Mouse (Mus musculus): Measurements from ENCODE around the gene Rap1b.
A peak's percentile ranks its signal among the peaks of the same experiment; 100 is the strongest.

Rap1b gene

DNA sequence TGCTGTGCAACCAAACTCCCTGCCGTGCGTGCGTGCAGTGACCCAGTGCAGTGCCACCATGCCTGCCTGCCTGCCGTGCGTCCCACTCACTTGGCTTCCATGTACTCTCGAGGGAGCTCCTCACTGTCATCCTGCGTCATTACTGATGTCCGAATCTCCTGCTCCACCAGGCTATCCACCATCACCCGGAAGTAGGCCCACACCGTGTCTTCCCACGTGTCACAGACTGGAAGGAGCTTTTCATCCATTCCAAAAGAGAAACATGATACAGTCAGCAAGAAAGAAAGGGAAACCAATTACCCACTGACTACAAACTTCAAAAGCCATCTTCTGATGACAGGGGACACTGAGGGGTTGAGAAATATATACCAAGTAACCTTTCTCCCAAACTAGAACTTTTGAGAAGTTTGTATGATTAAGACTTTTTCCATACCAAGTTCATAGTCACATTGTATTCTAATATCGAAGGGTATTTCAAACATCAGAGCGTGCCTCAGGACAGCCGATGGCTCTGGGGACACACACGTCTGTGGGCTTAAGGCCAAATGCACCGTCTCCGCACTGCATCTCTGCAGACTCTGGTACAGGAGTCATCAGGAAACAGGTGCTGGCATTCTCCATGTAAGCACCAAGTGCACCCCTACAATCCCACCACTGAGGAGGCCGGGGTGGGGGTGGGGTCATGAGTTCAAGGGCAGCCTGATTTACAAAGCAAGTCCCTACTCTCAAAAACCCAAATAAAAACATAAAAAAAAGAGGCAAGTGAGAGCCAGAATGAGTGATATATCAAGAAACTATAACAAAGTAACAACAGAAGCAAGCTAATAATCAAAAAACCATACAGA is 75.3 kb downstream of the Rap1b start:
- no peak for DNase-seq (ENCODE audit: low spot score)

DNA sequence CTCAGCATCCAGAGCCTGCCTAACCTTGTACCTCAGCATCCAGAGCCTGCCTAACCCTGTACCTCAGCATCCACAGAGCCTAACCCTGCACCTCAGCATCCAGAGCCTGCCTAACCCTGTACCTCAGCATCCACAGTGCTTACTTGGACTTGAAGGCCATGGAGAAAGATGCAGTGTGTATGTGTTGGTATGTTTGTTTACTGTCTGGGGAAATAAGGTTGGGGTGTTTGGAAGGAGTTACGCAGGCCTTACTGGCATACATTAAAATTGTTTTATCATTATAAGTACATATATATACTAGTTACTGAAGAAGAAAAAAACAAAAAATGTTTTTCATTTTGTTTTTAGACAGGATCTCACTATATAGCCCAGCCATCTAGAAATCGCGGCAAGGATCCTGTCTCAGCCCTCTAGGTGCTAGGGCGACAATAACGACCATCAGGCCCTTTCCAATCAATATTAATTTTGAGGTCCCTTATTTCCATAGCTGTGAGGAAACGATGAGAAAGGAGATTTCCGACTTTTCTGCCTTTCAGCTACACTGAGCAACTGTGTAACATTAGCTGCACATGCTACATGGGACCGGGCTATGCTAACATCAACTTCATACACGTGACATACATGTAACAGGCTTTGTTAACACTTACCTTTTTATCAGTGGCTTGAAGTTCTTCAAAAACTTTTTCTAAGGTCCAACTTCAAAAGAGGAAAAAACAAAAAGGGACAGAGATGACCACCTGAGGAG is 76.1 kb downstream of the Rap1b start:
- DNase-seq (ENCODE audit: low spot score) = no peak

DNA sequence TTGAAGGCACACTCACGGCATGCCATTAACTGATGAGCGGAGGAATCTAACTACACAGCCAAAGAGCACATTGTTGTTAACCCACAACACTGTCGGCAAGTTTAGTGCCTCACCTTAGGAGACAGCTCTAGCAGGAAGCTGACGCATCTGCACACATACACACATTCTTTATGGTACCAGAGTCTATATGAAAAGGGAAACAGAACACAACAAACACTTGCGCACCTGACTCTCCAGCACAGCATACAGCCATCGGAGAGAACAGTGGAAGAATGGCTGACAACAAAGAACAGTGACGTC is 77.7 kb downstream of the Rap1b start:
- DNase-seq (ENCODE audit: low spot score) = no peak

DNA sequence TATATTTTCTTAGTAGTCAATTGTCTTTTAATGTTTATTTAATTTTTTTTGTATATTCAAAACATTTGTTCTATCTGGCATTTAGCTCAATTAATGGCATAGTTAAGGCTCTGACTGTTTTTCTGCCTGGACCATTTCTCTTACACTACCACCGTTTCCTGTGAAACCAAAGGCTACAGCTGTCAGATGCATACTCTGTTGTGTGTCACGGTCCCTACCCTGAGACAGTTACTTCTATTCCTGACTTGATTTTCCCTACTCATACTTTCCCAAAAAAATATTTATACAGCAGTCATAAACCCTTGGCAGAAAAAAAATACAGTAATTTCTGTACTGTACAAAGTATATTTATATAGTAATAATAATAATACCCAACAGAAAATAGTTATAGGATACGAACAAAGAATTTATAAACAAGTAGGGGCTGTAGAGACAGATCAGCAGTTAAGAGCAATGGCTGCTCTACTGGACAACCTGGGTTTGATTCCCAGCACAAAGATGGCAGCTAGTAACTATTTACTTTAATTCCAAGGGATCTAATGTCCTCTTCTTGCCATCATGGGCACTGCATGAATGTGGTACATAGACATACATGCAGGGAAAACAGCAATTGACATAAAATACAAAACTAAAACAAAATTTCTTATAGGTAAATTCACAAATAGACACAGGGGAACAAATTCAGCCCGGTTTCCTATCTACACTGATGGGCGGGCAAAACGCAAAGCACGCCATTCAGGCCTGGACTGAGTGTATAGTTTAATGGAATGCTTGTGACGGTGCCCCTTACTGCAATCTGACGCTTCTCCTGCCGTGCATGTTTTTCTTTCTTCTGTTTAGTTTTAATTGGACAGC is 78.3 kb downstream of the Rap1b start:
- DNase-seq (ENCODE audit: low spot score) = no peak

DNA sequence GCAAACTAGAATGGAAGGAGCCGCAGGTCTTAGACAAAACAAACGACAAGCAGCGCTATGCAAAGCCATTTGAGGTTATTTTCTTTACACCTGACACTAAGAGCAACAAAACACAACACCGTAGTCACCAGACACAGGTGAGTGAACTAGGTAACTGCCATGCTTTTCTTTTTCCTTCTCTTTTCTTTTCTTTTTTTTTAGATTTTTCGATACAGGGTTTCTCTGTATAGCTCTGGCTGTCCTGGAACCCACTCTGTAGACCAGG is 79.0 kb downstream of the Rap1b start:
- no peak for DNase-seq (ENCODE audit: low spot score)

DNA sequence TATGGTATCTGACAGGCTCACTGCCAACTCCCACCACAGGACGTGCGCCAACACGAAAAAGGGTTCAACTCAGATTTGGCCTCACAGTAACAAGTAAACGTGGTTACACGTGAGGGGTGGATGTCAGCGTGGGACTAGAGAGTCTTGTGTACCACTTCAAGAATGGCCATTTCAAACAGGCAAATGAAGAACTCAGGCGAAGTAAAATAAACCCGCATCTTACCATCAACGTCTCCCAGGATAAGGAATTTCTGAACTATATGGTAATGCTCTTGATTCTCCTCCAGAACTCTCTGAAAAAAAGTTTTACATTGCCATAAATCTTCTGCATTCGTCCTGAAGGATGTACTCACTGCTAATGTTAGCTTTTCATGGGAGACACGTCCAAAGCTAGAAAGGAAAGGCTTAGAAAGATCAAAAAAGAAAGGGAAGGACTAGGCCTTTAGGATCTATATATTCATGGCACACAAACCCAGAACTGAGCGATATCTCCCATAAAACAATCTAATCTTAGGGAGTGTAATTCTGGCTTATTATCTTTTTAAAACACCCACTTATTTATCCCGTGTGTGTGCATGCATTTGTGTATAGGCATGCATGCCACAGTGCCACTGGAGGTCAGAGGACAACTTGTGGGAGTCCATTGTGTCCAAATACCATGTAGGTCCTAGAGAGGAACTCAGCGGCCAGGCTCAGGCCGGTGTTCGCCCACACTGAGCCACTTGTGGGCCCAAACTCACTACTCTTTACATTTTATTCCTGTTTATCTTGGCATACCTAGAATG is 79.5 kb downstream of the Rap1b start:
- no peak for DNase-seq (ENCODE audit: low spot score)

DNA sequence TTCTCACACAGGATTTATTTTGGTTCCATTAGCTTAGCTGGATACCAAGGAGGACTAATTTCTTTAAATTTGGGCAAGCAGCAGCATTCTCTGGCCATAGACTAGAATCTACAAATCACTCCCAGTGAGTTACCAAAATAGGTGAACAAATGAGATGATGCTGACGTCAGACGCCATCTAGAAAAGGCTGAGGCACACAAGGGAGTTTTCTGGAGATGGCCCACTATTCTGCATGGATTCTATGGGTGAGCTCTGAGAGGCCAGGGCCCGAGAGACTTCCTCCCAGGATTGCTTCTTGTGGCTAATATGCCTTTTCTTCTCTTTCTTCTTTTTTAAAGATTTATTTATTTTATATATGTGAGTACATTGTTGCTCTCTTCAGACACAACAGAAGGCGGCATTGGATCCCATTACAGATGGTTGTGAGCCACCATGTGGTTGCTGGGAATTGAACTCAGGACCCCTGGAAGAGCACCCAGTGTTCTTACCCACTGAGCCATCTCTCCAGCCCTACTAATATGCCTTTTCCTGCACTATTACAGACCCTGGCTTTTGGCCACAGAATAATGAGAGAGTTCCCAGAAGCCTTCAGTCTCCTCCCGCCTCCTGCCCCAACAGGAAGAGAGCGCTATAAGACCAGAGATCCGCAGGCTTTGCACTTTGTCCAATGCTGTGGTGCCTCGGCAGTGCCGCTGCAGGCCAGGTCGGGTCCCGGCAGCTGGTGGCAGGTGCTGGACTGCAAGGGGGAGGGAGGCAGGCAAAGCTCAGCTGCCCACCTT is 80.5 kb downstream of the Rap1b start:
- DNase-seq (ENCODE audit: low spot score) = no peak

DNA sequence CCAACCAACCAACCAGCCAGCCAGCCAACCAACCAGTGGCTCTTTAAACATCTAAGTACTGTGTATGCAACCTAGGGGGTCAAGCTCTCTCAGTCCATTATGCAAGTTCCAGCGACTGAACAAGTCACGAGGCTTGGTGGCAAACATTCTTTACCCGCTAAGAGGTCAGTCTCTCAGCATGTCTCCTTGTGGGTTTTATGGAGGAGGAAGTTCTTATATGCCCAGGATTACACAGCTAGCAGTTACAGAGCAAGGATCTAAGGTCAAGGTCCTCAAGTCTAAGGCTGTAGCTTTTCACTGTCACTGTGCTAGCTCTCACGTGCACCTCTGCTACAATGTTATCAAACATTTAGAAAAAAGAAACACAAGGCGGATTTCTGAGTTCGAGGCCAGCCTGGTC is 81.2 kb downstream of the Rap1b start:
- peak; percentile 60 for DNase-seq (ENCODE audit: low spot score)
